Mouse (Mus musculus) heart, postnatal 10 days (tissue): ENCODE measurements around the gene Gm20388. TPM values are rescaled to one million over a fixed set of nuclear protein-coding genes. Genes with fewer than 3 reads are reported as not detected.

Source experiments
- DNase-seq, 2 experiments: peaks; one replicate each; pipeline ENCODE4 v3.0.0; 2021
- intact Hi-C: fragments of 180-260 bp; cut with DNase I; formaldehyde crosslinking; loops from one replicate; pipeline ENCODE4 v1.15.1; 2025
- total RNA-seq, 2 experiments: library from RNA; stranded (reverse); gene quantifications; 2 replicates each; pipeline ENCODE4 v1.2.3; 2021

Gm20388 gene
- total RNA-seq, 2 experiments from 2014 or later: 2.0 to 2.2 TPM

DNA sequence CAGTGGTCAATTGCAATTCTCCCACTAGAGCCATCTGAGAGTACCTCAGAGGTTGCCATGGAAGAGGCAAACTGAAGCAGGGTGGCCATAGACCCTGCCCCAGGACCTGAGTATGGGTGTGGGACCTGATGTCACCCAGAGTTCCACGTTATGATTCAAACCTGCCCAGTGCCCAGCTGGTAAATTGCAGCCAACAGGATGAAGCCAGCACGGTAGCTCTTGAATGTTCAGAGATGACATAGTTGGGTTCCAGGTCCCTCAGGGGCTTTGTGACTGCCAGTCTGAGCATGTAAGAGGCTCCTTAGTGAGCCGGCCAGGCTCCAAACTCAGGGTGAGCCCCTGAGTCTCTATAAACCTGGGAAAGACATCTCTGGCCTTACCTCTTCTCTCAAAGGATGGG, 2615.4 kb downstream of the Gm20388 start:
- no peak for DNase-seq
- intact Hi-C loops: no loop called here

- intact Hi-C loops: no loop called here
These were observed 2616.0 kb downstream of the Gm20388 start for GRCm38 (mm10) chr8:122526526-122527170.

GRCm38 (mm10) chr8:122527937-122528336, 2617.3 kb downstream of the Gm20388 start:
- no peak for DNase-seq
- intact Hi-C loops: no loop called here

More at GRCm38 (mm10) chr8:122526526-122527170, 2616.0 kb downstream of the Gm20388 start:
- DNase-seq: peak; percentile 40 to 51

GRCm38 (mm10) chr8:122529159-122529558, 2618.5 kb downstream of the Gm20388 start:
- intact Hi-C loops: no loop called here
- no peak for DNase-seq

DNA sequence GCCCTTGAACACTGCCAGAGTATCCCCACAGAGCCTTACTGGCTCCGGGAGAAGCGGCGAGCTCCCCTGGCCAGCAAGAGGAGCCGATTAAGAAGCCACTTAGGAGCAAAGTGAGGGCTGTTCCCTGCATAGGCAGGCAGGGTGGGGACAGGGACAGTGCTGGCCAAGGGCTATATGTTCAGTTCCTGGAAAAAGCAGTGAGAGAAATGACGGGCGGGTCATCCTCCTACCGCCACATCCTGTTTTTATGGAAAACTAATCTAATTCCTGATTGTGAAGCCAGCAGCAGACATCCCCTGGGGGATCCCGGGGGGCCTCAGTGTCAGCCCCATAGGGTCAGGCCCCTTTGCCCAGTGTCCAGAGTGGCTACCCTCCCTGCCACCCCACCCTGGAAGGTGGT, 2620.7 kb downstream of the Gm20388 start:
- intact Hi-C loops: no loop called here
- peak in 1 of 2 experiments; percentile 30 for DNase-seq

DNA sequence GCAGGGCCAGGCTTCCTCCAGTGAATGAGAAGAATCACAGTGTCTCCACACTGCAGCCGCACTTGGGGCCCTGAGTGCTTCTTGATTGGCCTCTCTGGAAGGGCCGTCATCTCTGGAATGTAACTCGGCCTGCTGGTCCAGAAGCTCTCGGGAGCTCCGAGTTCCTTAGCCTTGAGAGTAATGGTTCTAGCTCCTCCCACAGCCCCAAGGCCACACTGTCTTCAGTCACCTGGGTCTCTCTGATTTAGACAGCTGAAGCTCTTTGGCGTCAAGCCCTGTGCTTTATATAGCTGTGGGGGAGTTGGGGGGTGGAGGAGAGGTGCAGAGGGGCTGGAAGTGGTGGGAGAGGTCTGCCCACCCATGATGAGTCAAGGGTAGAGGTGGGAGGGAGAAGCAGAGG, 2626.4 kb downstream of the Gm20388 start:
- intact Hi-C loops: no loop called here
- DNase-seq: peak; percentile 45 to 56

- intact Hi-C loops: no loop called here
- no peak for DNase-seq
These were observed 2627.2 kb downstream of the Gm20388 start for GRCm38 (mm10) chr8:122537812-122538211.

- no peak for DNase-seq
- intact Hi-C loops: no loop called here
These were observed 2627.9 kb downstream of the Gm20388 start for GRCm38 (mm10) chr8:122538310-122539076.

GRCm38 (mm10) chr8:122544138-122544537, 2633.5 kb downstream of the Gm20388 start:
- no peak for DNase-seq
- intact Hi-C loops: no loop called here

GRCm38 (mm10) chr8:122546066-122546755, 2635.6 kb downstream of the Gm20388 start:
- DNase-seq: no peak
- intact Hi-C loops: no loop called here

GRCm38 (mm10) chr8:122546811-122547453, 2636.3 kb downstream of the Gm20388 start:
- peak; percentile 79 to 82 for DNase-seq

DNA sequence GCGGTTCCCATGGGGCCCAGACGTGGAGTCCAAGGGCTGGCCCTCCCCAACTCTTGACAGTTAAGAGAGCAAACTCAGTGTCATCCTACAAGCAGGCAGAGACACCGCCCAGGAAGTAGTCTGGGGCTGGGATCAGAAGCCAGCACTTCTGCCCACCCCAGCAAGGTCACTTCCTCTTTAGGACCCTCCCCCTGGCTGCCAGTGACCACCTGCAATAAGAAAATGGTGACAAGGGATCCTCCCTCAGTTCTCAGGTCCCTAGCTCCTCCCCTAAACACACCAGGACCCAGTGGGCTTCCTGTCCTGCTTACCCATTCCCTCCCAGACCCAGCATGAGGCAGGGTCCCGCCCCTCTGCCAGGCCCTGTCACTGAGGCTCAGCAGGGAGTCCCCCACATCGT, 2637.2 kb downstream of the Gm20388 start:
- peak; percentile 33 to 42 for DNase-seq

More at GRCm38 (mm10) chr8:122546811-122547453, 2636.3 kb downstream of the Gm20388 start:
- intact Hi-C loops: no loop called here

GRCm38 (mm10) chr8:122548331-122548730, 2637.7 kb downstream of the Gm20388 start:
- intact Hi-C loops: no loop called here
- DNase-seq: no peak

More for the DNA sequence above, 2637.2 kb downstream of the Gm20388 start:
- intact Hi-C loops: no loop called here

GRCm38 (mm10) chr8:122548891-122549439, 2638.3 kb downstream of the Gm20388 start:
- intact Hi-C loops: no loop called here
- no peak for DNase-seq

GRCm38 (mm10) chr8:122550234-122550994, 2639.8 kb downstream of the Gm20388 start:
- DNase-seq: peak; percentile 69 to 74
- intact Hi-C loops: no loop called here

DNA sequence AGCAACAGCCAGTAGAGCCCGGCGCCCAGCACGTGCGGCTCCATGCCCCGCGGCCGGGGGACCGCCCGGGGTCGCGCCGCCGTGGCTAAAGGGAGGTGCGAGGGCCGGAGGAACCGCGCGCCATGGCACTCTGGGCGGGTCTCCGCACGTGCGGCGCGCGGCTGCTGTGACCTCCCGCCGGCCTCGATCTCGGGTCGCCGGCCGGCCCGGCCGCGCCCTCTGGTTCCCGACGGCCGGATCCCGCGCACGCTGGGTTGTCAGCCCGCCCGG, 2640.3 kb downstream of the Gm20388 start:
- intact Hi-C loops: loop anchor here (1.0 kb wide), 1 partner anchor 50 kb away; no protein-coding TSS in a partner anchor
- no peak for DNase-seq

- peak; percentile 94 to 97 for DNase-seq
- intact Hi-C loops: loop anchor here (1.0 kb wide), 1 partner anchor 50 kb away; no protein-coding TSS in a partner anchor
These were observed 2640.8 kb downstream of the Gm20388 start, which contains the start of gene Piezo1 for GRCm38 (mm10) chr8:122551265-122552051. Gene Piezo1 (minus strand): TSS chr8:122551329.

DNA sequence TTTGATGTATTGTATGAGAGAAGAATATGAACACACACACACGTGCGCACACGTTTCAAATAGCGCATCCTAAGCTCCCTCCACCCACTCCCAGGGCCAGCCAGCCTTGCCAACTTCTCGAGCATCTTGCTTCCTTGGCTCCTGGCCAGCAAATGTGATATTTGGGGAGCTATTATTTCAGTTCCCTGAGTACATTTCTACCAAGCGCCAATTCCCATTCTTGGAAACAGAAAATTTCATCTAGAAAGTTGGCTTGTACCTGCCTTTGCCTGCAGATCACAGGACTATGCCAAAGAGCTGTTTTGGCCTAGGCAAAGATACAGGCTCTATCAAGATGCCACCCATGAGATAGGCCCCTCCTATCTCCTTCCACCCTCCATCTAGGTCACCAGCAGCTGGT, 2644.1 kb downstream of the Gm20388 start:
- intact Hi-C loops: no loop called here
- DNase-seq: no peak
